Mouse (Mus musculus) kidney, postnatal 0 days (tissue): ENCODE measurements around the gene Cyp4f40. TPM values are rescaled to one million over a fixed set of nuclear protein-coding genes. Genes with fewer than 3 reads are reported as not detected.
"Not testable (repeated sequence)": the region's sequence is repeated elsewhere in the genome, so short reads cannot be mapped to it uniquely, and the experiment has no call there.

Experiments used
- ATAC-seq: fragments of 200-750 bp; cut with Nextera tagmentation; replicated peaks from 2 replicates; pipeline ENCODE4 v1.8.0; 2017; ENCODE audit warnings: low read depth, moderate number of reproducible peaks, moderate TSS enrichment, moderate library complexity; ENCODE audit not compliant: low FRiP score
- DNase-seq: peaks from one replicate; pipeline ENCODE4 v3.0.0-alpha.2; 2016; ENCODE audit warnings: low spot score
- H3K27ac ChIP-seq: fragments of 300-500 bp; sonication (generic); 2 replicates; pipeline ENCODE4 v1.5.1; 2014; ENCODE audit warnings: mild to moderate bottlenecking
- H3K27me3 ChIP-seq: fragments of 300-500 bp; sonication (generic); 2 replicates; pipeline ENCODE4 v1.6.1; 2014; ENCODE audit warnings: low read length, mixed read lengths; ENCODE audit not compliant: insufficient read depth
- H3K36me3 ChIP-seq: fragments of 300-500 bp; sonication (generic); 2 replicates; pipeline ENCODE4 v1.6.1; 2014; ENCODE audit warnings: low read length, mixed read lengths; ENCODE audit not compliant: insufficient read depth
- H3K4me1 ChIP-seq: fragments of 300-500 bp; sonication (generic); replicated peaks from 2 replicates; pipeline ENCODE4 v1.6.1; 2014; ENCODE audit warnings: antibody characterized with exemption, low read length, mixed read lengths; ENCODE audit not compliant: insufficient read depth
- H3K4me2 ChIP-seq: fragments of 300-500 bp; sonication (generic); 2 replicates; pipeline ENCODE4 v1.6.1; 2014; ENCODE audit warnings: mild to moderate bottlenecking, low read length, moderate library complexity, mixed read lengths
- H3K4me3 ChIP-seq: fragments of 300-500 bp; sonication (generic); replicated peaks from 2 replicates; pipeline ENCODE4 v1.5.1; 2014; ENCODE audit warnings: low read depth, low read length
- H3K9ac ChIP-seq: fragments of 300-500 bp; sonication (generic); 2 replicates; pipeline ENCODE4 v1.6.1; 2014; ENCODE audit warnings: low read depth, low read length
- H3K9me3 ChIP-seq: fragments of 300-500 bp; sonication (generic); replicated peaks from 2 replicates; pipeline ENCODE4 v1.6.1; 2016; ENCODE audit warnings: low read length, inconsistent platforms, mixed read lengths
- CTCF ChIP-seq: IDR thresholded peaks from 2 replicates; pipeline ENCODE4 v1.5.1; 2016; ENCODE audit warnings: antibody characterized with exemption, low read depth, mild to moderate bottlenecking, moderate library complexity
- WGBS: fragments of 180-500 bp; shearing (Covaris S2); extraction: QIAGEN DNeasy Blood & Tissue Kit; methylation state at CpG from one replicate; pipeline ENCODE4 v1.1.7; 2014; 5-methylcytosine and 5-hydroxymethylcytosine counted together
- polyA plus RNA-seq: library from polyadenylated mRNA; unstranded; fragments of >200 nt; fragmentation: Nextera tagmentation; extraction: Ambion mirVana; gene quantifications from 2 replicates; pipeline ENCODE4 v1.2.1, GENCODE M21; 2015

Gene Cyp4f40
- 0.05 TPM in 1 of 2 replicates, not detected in the other for polyA plus RNA-seq

DNA sequence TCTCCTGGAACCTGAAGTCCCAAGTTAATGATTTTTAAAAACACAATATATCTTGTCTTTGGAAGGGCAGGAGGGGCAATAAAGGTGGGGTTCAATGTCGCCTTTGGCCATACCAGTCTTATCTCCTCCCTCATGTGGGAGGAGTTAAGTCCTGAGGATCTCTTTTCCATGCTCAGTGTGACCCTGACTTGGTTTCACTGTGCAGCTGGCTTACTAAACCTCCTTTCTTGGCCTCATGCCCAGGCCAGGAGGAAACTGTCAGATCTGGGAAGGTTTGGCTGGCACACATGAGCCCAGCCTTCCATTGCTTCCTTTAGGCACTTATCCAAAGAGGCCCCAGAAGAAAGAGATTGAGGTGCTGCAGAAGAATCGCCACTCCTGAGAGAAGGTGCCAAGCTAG is at the start of gene Cyp4f40:
Cyp4f40 (plus strand) TSS at position 189 of the 400 bp plus-strand sequence.
- H3K27ac ChIP-seq, result no peak within 1 kb of the TSS

GRCm38 (mm10) chr17:32610231-32610630 is 48.5 kb upstream of the Cyp4f40 start:
- 88% methylated on average over 3 of the region's 3 CpGs for whole genome bisulfite sequencing
- not testable (repeated sequence) for ATAC-seq, H3K4me2 ChIP-seq, H3K9ac ChIP-seq, H3K4me1 ChIP-seq, H3K9me3 ChIP-seq, H3K27me3 ChIP-seq, H3K27ac ChIP-seq, H3K36me3 ChIP-seq, DNase-seq, H3K4me3 ChIP-seq

More for the DNA sequence above, at the start of gene Cyp4f40:
- Histone ChIP-seq H3K9ac (no peak within 1 kb of the TSS), H3K4me2 (no peak within 1 kb of the TSS), H3K9me3 (no peaks in the 10 kb centered on the region), H3K36me3 (no peaks in the 10 kb centered on the region), H3K4me1 (no peaks in the 10 kb centered on the region), H3K4me3 (no peak within 1 kb of the TSS), H3K27me3 (no peaks in the 10 kb centered on the region)
- ATAC-seq (no peak), DNase-seq (peak; percentile 6)
- 54% methylated on average over 2 of the region's 2 CpGs for WGBS
- no peak for TF ChIP-seq CTCF

- H3K4me3 ChIP-seq, result no peak overlapping the region
- H3K27ac ChIP-seq, result no peak overlapping the region
- no peak overlapping the region for H3K4me2 ChIP-seq
- no peaks in the 10 kb centered on the region for H3K36me3 ChIP-seq
- H3K9ac ChIP-seq, result no peak overlapping the region
- no peaks in the 10 kb centered on the region for H3K4me1 ChIP-seq
- H3K27me3 ChIP-seq, result no peaks in the 10 kb centered on the region
- no peak for ATAC-seq
- no peak for TF ChIP-seq CTCF
- H3K9me3 ChIP-seq, result no peaks in the 10 kb centered on the region
- no peak for DNase-seq
- 88% methylated on average over 3 of the region's 3 CpGs for WGBS
Measured at GRCm38 (mm10) chr17:32610896-32611295, 47.8 kb upstream of the Cyp4f40 start.

DNA sequence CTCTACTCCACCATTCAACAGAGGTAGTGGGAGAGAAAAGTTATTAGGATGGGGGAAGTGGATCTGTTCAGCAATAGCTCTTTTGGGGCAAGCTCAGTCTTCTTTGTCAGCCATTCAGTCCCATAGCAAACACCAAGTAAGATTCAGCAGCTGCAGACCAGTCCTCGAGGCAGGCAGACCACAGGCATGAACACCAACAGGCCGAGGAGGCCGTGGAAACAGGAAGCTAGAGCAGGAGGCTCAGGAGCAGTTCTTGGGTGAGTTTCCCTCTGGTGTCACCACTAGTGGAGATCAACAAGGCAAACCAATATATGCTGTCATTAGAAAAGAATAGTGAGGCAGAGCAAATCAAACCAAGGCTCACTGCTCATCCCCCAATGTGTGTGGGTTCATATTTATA is 46.3 kb upstream of the Cyp4f40 start:
- Histone ChIP-seq H3K27me3 (no peaks in the 10 kb centered on the region), H3K4me1 (no peaks in the 10 kb centered on the region), H3K4me3 (no peak overlapping the region), H3K27ac (no peak overlapping the region), H3K9ac (no peak overlapping the region), H3K36me3 (no peaks in the 10 kb centered on the region), H3K4me2 (no peak overlapping the region), H3K9me3 (no peaks in the 10 kb centered on the region)
- WGBS, result 59% methylated on average over 3 of the region's 3 CpGs
- no peak for TF ChIP-seq CTCF
- DNase-seq (no peak), ATAC-seq (no peak)

DNA sequence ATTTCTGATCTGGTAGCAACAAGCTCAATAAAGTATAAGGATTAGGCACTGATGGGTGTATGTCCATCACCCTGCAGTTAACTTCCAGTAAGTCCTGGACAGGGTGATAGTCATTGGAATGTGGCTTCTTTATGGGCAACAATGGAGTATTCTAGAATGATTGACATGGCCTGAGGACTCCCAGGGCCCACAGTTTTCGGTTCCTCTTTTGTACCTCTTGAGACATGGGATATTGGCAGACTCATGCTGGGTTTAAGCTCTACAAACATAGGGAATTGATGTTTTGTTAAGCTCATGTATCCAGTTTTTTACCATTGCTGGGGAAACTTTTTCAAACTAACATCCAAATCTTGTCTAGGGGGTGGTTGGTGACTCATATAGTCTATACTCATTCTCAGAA is 41.4 kb upstream of the Cyp4f40 start:
- no peaks in the 10 kb centered on the region for H3K36me3 ChIP-seq
- no peak overlapping the region for H3K9ac ChIP-seq
- no peaks in the 10 kb centered on the region for H3K9me3 ChIP-seq
- no peak overlapping the region for H3K4me2 ChIP-seq
- WGBS, result 77% methylated on average over 1 of the region's 1 CpGs
- H3K27ac ChIP-seq, result no peak overlapping the region
- ATAC-seq, result no peak
- no peaks in the 10 kb centered on the region for H3K27me3 ChIP-seq
- no peak for TF ChIP-seq CTCF
- H3K4me1 ChIP-seq, result no peaks in the 10 kb centered on the region
- H3K4me3 ChIP-seq, result no peak overlapping the region
- no peak for DNase-seq

DNA sequence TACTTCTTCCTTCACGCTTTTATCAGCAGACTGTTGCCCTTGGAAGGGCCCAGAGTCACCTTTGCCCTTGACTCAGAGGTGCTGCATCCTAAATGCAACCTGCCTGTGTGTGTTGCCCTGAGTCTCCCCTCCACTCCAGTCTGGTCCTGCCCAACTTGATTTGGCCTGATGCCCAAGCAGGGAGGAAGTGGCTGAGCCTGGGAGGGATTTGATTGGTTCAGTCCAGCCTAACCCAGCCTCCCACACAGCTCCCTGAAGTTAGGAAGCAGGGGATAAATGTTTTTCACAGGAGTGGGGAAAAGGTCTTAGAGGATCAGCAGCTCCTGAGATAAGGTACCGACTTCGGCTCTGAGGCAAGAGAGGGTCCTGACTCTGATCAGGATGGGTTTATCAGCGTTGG is 37.7 kb upstream of the Cyp4f40 start, which contains the start of gene Cyp4f37:
Cyp4f37 (plus strand) TSS at position 292 of the 400 bp plus-strand sequence.
- H3K4me1 ChIP-seq, H3K4me2 ChIP-seq: not testable (repeated sequence)
- WGBS, result 58% methylated on average over 4 of the region's 4 CpGs

DNA sequence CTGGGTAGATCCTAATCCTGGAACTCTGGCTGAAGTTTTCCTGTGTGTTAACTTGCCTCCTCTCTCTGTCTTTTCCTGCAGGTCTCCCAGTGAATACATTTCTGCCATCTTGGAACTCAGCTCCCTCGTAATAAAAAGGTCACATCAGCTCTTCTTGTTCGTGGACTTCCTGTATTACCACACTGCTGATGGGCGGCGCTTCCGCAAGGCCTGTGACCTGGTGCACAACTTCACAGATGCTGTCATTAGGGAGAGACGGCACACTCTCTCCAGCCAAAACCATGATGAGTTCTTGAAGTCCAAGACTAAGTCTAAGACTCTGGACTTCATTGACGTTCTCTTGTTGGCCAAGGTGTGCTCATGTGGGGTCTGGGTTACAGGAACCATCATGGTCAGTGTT is 29.0 kb upstream of the Cyp4f40 start:
- not testable (repeated sequence) for DNase-seq, ATAC-seq, H3K4me1 ChIP-seq, H3K9me3 ChIP-seq, H3K27ac ChIP-seq, H3K9ac ChIP-seq, H3K27me3 ChIP-seq, H3K36me3 ChIP-seq, H3K4me2 ChIP-seq, H3K4me3 ChIP-seq
- 84% methylated on average over 6 of the region's 7 CpGs for WGBS

More for the DNA sequence above, 37.7 kb upstream of the Cyp4f40 start, which contains the start of gene Cyp4f37:
- H3K36me3 ChIP-seq, H3K4me3 ChIP-seq, H3K9me3 ChIP-seq, H3K9ac ChIP-seq, H3K27ac ChIP-seq, ATAC-seq, H3K27me3 ChIP-seq, DNase-seq: not testable (repeated sequence)
